Mouse (Mus musculus) CD4-positive naive resting alpha-beta T cell, adult 57 days (primary cell): ENCODE measurements around the gene Wnt2b. TPM values are rescaled to one million over a fixed set of nuclear protein-coding genes. Genes with fewer than 3 reads are reported as not detected.

Source experiments
- total RNA-seq: library from RNA; stranded (reverse); gene quantifications from one replicate; pipeline ENCODE4 v1.2.4, GENCODE M21; 2023

Wnt2b gene
- total RNA-seq = 3.5 TPM

DNA sequence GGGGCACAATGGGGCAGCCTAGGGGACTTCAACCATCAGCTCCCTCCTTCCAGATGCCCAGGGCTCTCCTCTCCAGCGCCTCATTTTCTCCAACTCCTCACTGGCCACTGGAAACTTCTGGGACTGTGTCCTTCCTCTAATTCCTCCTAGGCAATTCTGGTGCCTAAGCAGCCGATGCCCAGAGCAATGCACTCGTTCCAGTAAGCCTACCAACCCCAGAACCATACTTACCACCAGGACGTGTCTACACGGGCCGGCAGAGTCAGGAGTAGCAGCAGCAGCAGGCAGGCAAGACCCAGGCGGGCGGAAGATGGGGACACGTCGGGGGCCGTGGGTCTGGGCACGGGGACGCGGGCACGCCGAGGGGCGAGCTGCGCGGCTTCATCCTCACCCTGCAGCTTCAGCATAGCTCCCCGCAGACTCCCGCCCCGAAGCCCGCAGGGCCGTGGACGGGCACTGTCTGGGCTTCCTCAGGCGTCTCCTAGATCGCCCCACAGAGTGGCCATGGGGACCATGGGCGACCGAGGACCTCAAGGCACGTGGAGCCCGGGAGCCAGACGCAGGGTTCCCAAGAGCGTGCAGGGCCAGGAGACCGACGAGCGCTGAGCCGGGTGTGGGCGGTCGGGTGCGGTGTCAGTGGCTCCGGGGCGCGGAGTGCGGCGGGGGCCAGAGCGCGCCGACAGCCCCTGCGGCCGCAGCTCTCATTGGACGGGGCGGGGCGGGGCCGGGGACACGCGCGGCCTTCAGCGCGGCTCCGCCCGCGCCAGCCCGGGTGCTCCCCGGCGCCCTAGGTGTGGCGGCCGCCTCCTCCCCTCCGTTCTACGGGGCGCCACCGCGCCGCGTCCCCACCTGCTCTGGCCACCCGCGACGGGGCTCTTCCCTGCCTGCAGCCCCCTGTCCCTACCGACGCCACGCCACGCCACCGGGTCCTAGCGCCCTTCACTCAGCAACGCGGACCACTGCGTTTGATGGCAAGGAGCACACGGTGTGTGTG is at the start of gene Wnt2b:
Gene Wnt2b, minus strand, starts transcription at position 856 of the 994 bp plus-strand sequence.

Other genes with a start within 250 kb of the Wnt2b start
- 33.8 TPM for gene Ppm1j, start 180.9 kb downstream of the Wnt2b start, total RNA-seq
- 0.86 TPM for gene Fam19a3, start 180.1 kb downstream of the Wnt2b start, total RNA-seq
- 2.9 TPM for gene Rhoc, start 173.5 kb downstream of the Wnt2b start, total RNA-seq
- 50.4 TPM for gene Mov10, start 143.4 kb downstream of the Wnt2b start, total RNA-seq
- 32.0 TPM for gene St7l, start 97.9 kb downstream of the Wnt2b start, total RNA-seq
- 184 TPM for gene Capza1, start 97.4 kb downstream of the Wnt2b start, total RNA-seq
- gene Cttnbp2nl, start 91.2 kb upstream of the Wnt2b start, total RNA-seq = 0.53 TPM
- not detected for gene 4930564D02Rik, start 104.9 kb upstream of the Wnt2b start, total RNA-seq